Mouse (Mus musculus): ENCODE measurements around the gene Gm27029. TPM values are rescaled to one million over a fixed set of nuclear protein-coding genes. Genes with fewer than 3 reads are reported as not detected.
"Not testable (repeated sequence)": the region's sequence is repeated elsewhere in the genome, so short reads cannot be mapped to it uniquely, and the experiment has no call there.

The Gm27029 gene
- polyA plus RNA-seq, 1 experiment, result 3.6 TPM

DNA sequence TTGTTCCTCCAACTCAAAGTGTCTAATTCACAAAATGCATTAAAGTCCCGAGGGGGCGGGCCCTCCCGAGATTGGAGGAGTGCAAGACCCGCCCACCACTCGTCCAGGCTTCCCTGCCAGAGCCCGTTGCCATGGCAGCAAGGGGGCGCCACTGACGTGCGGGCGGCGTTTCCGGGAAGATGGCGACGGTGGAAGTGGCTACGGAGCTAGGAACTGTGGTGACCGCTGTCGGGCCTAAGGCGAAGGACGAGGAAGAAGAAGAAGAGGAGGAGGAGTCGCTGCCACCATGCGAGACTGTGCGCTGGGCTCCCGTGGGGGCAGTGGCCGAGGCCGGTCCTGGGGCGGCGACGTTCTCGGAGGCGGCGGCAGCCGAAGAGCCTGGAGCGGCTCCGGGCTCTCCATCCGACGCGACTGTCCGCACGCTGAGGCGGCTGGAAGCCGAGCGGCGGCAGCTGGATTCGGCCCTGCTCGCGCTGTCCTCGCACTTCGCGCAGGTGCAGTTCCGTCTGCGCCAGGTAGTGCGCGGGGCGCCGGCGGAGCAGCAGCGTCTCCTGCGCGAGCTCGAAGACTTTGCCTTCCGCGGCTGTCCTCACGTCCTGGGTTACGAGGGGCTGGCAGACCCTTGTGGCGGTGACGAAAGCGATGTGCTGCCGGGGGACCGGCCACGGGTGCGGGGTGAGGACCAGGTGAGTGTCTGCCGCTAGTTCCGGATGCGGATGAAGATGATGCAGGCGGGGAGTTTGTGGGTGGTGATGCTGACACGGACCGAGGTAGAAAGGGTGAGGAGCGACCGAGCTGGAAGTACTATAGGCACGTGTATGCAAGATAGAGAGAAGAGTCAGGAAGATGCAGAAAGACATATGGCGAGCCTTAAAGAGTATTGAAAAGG, 573 bp upstream of the Gm27029 start, which contains the start of the genes Rundc1 and Ptges3l:
Rundc1 (plus strand) TSS at position 161 of the 889 bp plus-strand sequence.
Ptges3l (minus strand) TSS at position 409 of the 889 bp plus-strand sequence.
- DNase-seq (ENCODE audit: extremely low spot score in 1 of 2, low spot score in 1 of 2), result peak; percentile 94 to 99

DNA sequence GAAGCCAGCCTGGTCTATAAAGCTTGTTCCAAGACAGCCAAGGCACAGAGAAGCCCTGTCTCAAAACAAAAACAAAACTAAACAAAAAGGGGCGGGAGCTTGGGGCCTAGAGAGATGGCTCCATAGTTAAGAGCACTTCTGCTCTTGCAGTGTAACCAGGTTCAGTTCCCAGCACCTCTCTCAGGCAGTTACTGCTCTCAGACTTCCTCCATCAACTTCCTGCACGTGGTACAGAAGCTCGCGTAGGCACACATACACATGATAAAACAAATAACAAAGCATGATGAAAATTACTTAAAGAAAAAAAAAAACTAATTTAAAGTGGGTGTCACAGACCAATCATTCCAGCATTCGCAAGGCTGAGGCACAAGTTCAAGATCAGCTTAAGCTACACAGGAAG, 4.4 kb downstream of the Gm27029 start:
- no peak for DNase-seq (ENCODE audit: extremely low spot score in 1 of 2, low spot score in 1 of 2)

DNA sequence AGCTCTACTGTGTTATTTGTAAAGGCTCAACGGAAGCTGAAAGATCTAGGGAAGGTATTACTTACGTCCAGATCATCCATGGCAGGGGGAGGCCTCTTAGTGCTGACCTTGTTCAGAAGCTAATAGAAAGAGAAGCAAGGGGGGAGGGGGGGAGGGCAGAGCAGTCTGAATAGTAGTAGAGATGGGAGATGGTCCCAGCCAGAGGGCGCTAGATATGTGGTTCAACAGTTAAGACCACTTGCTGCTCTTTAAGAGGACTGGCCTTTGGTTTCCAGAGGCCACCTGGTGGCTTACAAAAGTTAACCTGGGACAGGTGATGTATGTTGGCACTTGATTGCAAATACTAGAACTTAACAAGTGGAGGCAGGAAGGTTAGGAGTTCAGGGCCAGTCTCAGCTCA, 5.0 kb downstream of the Gm27029 start:
- DNase-seq (ENCODE audit: extremely low spot score in 1 of 2, low spot score in 1 of 2), result no peak

DNA sequence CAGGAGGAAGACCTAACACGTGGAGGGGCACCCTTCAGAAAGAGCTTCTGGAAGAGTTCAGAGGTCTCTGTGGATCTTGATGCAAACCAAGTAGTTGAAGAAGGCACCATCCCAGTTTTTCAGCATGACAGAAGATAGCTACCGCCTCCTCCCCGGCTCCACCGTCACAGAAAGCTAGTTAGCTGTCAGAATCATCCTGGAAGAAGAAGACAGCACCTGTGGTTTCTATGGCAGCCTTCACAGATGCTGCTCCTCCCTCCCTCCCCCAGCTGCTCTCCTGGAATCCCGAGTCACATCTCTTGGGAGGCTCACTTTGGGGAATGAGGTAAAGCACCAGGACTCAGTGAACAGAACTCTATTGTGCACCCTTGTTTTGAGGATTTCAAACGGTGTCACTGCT, 5.6 kb downstream of the Gm27029 start:
- peak; percentile 58 to 70 for DNase-seq (ENCODE audit: extremely low spot score in 1 of 2, low spot score in 1 of 2)

DNA sequence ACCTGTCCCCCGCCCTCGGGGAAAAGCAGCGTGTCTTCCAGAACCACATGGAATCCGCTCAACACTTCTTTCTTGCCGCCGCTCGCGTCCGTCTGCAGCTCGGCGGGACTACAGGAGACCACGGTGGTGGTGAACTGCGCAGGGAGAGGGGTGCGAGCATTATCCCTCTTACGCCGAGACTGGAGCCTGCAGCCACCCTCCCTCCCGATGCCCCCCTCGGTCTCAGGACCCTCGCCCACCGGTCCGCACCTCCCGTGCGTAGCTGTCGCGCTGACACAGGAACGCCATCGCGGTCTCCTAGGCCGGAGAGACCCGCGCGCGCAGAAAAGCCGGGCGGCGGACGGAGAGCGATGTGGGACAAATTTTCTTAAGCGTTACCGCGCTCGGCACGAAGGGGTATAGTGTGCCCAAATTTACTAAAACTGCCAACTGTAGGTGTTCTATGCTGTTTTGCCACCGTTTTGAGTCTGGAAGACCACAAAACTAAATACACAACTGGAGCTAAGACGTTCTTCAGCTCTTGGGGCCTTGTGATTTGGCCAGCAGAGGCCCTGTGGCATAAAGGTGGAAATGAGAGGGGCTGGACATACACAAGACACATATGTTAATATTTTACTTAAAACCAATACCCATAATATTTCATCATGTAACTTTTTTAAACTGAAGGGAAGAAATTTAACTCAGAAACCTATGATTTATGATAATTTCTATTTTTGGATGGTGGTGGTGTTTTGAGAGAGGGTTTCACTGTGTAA, 7.3 kb downstream of the Gm27029 start, which contains the start of gene Aarsd1:
Aarsd1 (minus strand) TSS at position 515 of the 755 bp plus-strand sequence.
- peak; percentile 59 to 92 for DNase-seq (ENCODE audit: extremely low spot score in 1 of 2, low spot score in 1 of 2)

DNA sequence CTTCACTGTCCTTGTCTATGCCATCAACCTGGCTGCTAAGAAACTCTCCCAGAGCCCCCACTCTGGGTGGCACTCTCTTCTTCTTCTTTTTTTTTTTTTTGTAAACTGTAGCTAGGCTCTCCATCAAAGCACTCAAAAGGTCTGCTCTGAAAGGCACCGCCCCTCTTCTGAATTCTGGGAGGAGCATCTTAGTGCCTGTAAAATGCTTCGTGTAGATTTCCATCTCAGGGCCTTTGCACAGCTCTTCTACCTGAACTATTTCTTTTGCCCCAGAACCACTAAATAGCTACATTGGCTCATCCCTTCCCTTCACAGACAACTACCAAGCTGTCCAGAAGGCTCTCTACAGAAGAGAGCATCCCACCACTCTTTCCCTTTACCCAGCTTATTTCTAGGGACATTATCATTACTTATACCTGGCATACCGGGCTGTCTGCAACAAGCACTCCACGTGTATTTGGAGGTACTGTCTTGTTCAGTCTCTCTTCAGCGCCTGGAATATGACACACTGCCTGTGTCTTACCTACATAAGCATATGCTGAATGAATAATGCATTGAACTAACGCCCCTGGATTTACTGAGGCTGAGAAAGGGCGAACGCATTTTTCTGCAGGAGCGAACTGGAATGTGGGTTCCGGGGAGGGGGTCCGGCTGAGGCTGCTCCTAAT, 8.0 kb downstream of the Gm27029 start:
- no peak for DNase-seq (ENCODE audit: extremely low spot score in 1 of 2, low spot score in 1 of 2)

DNA sequence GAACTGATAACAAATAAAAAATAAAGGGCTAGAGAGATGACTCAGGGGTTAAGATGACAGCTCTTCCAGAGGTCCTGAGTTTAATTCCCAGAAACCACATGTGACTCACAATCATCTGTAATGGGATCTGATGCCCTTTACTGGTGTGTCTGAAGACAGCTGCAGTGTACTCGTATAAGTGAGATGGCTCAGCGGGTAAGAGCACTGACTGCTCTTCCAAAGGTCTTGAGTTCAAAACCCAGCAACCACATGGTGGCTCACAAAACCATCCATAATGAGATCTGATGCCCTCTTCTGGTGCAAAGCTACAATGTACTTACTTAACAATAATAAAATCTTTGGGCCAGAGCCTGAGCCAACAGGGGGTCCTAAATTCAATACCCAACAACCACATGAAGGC, 9.3 kb downstream of the Gm27029 start:
- no peak for DNase-seq (ENCODE audit: extremely low spot score in 1 of 2, low spot score in 1 of 2)

DNA sequence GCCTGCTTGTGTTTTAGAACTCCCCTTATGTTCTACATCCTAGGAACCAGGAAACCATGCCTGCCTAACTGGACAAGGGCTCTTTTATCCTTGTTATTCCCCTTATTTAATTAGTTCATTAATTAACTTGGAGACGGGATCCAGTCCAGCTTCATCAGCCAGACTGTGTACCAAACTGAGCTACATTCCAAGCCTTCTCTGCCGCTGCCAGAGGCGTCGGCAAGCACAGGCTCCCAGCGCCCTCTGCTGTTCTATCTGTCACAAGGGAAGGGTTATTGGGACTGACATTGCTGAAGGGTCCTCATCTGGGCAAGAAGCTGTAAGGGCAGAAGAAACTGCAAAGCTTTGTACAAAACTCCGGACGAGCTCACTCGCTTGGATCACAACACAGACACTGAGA, 29.5 kb downstream of the Gm27029 start:
- DNase-seq (ENCODE audit: extremely low spot score in 1 of 2, low spot score in 1 of 2), result peak in 1 of 2 experiments; percentile 86

DNA sequence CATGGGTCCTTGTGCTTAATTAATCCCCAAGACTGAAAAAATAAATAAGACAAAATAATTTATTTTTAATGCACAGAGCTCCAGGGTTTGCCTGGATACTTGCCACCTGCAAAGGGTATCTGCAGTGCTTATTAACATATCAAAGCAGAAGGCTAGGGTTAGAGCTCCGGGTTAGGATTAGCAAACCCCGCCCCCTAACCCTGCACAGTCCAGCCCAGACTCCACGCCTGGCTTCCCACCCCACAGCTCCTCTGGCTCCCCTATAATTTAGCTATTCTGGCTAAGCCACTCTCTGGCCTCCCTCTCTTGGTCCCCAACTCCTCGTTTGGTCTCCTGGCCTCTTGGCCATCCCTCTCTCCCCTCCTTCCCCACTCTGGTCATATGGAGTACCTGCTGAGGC, 42.8 kb downstream of the Gm27029 start:
- DNase-seq (ENCODE audit: extremely low spot score in 1 of 2, low spot score in 1 of 2), result no peak

DNA sequence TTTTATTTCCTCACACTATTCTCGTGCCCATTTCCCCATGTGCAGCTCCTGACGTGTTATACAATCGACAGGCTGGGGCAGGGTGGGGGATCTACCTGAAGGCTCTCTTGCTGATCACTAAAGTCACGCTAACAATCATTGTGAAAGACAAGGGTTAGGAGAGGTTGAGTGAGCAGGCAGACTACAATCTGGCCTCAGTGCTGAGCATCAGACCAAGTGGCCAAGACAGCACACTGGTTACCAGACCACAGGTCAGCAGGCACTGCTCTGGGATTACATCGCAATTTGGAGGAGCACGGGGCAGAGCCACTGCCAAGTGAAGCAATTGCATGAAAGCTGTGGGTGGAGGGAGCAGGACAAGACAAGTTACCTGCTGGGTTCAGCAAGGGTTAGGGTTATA, 45.7 kb downstream of the Gm27029 start:
- no peak for DNase-seq (ENCODE audit: extremely low spot score in 1 of 2, low spot score in 1 of 2)

DNA sequence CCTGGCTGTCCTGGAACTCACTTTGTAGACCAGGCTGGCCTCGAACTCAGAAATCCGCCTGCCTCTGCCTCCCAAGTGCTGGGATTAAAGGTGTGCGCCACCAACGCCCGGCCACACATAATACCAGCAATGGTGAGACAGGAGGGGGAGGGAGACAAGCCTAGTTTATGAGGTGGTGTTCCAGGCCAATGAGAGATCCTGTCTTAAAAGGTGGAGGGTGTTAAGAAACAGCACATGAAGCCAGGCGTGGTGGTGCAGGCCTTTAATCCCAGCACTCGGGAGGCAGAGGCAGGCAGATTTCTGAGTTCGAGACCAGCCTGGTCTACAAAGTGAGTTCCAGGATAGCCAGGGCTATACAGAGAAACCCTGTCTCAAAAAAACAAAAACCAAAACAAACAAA, 46.4 kb downstream of the Gm27029 start:
- DNase-seq (ENCODE audit: extremely low spot score in 1 of 2, low spot score in 1 of 2), result not testable (repeated sequence)

DNA sequence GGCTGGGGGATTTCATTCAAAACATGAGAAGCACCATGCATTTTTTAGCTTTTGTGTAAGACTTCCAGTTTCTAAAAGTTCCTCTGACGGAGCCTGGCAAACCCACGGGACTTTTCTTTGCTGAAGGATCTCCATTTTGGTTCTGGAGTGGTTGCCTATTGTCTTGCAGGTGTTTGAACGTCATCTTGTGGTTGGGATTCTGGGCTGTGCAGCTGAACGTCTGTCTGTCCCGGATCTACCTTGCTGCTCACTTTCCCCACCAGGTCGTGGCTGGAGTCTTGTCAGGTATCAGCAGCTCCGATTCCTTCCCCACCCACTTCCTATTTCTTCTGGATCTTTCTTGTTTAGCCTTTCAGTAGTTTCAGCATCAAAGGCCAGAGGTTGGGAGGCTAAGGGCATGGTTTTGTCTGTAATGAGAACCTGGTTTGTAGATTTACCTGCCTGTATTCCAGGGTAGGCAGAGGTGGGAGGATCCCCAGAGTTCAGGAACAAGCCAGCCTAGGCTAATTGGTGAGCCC, 50.1 kb downstream of the Gm27029 start:
- DNase-seq (ENCODE audit: extremely low spot score in 1 of 2, low spot score in 1 of 2), result no peak

DNA sequence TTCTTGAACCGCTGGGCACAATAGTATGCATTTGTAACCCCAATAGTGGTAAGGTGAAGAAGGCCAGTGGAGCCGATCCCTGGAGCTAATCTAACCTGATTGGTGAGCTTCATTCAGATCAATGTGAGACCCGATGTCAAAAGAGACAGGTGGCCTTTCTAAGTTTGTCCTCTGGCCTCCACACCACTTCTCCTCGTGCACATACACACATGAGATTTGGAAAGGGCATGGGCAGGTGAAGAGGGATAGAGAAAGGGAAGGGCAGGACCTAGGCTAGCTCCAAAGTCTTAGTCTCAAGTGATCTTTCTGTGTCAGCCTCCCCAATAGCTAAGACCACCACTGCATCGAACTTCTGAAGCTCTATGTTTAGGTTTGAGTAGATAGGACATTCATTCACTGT, 54.5 kb downstream of the Gm27029 start:
- no peak for DNase-seq (ENCODE audit: extremely low spot score in 1 of 2, low spot score in 1 of 2)

DNA sequence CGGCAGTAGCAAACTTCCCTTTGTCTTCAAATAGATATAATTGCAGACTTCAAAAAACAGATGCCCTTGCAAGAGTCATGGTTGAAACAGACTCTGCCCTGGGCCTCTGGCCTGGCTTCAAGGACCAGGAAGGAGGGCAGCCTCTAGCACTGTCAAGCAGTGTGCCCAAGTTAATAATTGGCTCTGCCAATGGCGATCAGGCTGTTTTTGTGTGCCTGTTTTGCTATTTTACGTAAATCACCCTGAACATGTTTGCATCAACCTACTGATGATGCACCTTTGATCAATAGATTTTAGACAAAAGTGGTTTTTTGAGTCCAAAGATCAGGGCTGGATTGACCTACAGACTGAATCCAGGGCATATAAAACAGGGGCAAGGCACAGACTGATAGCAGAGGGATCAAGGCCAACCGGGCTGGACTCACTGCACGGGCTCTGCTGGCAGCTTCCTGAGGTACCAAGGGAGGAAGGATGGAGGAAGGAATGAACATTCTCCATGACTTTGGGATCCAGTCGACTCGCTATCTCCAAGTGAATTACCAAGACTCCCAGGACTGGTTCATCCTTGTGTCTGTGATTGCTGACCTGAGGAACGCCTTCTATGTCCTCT, 57.2 kb downstream of the Gm27029 start, which contains the start of gene G6pc:
G6pc (plus strand) TSS at position 236 of the 610 bp plus-strand sequence.
- DNase-seq (ENCODE audit: extremely low spot score in 1 of 2, low spot score in 1 of 2), result no peak

DNA sequence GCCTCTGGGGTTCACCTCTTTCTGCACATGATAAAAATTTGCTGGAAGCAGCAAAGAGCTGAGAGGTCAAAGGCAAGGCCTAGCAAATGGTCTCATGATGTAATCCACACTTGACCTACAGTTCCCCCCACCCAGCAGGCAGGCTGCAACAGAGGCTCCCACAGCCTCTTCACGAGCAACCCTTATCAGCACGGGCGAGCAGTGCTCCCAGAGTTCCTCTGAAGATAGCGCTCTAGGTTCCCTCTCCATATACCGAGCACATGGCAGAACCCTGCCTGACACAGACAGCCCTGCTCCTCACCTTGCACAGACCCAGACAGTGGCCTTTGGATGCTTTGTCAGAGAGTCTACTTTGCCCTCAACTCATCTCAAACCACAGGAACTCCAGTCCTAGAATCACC, 60.1 kb downstream of the Gm27029 start:
- no peak for DNase-seq (ENCODE audit: extremely low spot score in 1 of 2, low spot score in 1 of 2)

DNA sequence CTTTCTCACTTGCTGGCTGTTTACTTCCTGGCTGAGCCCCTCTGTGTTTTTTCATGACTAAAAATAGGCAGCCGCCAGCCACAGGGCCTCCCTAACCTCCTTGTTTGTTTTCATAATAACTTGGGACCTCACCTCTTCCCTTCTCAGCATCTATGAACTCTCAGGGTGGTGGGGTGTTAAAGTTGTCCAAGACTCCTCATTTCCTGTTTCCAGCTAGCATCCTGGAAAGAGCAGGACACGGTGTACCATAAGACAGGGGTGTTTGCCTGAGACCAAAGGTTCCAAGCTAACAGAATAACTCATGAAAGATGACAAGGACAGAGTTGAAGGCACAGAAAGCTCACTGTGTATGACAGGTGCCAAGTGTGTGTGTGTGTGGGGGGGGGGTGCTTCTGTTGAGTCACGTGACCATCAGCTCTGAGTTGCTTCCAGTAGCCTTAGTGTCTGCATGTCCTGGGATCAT, 63.9 kb downstream of the Gm27029 start:
- DNase-seq (ENCODE audit: extremely low spot score in 1 of 2, low spot score in 1 of 2), result no peak

DNA sequence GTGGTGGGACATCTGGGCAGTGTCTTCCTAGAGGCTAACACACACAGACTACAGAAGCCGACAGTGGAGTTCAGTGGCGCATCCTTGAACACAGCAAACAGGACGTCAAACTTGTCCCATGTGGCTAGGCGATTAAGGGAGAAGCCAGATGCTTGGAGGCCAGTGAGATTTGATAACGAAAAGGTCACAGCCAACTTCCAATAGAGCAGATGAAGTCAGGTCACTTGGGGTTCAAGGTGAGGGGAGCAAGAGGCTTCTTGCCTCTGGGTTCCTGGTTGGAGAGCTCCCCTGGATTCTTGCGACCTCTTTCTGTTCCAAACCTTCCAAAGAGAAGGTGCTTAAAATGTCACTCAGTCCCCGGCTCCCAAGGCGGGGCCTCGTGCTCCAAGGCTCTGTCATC, 64.8 kb downstream of the Gm27029 start:
- no peak for DNase-seq (ENCODE audit: extremely low spot score in 1 of 2, low spot score in 1 of 2)

DNA sequence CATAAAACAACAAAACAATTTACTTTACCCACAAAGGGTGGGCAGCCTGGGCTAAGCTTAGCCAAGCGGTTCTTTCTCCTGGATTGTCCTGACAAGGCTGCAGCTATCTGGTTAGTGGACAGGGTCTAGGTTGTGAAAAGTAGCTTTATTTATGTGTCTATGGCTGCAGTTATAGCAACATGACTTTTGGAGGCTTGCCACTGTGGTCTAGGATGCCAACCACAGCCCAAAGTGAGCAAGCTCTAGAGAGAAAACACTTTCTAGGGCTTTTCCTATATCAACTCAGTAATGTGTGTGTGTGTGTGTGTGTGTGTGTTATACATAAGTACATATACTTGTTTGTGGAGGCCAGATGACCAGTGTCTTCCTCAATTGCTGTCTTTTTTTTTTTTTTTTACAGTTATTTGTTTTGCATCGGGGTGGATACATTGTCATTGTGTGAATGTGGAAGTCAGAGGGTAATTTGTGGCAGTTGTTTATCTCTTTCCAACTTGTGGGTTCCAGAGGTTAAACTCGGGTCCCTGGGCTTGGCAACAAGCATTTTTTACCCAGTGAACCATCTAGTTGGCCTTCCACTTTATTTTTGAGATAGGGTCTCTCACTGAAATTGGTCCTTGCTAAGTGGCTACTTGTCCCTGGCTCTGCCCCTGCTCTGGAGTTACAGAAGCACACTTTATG, 67.0 kb downstream of the Gm27029 start:
- DNase-seq (ENCODE audit: extremely low spot score in 1 of 2, low spot score in 1 of 2), result no peak

Data from frontal cortex, adult 2 months (tissue).